Mouse (Mus musculus): ENCODE results near the gene Ptpn21. TPM values are rescaled to one million over a fixed set of nuclear protein-coding genes. Genes with fewer than 3 reads are reported as not detected.

Gene Ptpn21
- polyA plus RNA-seq (2017; shearing (Covaris generic)): 1 to 10 TPM; 2.2 to 3.7 TPM

GRCm38 (mm10) chr12:98736951-98737800 lies at the start of gene Ptpn21:
Gene Ptpn21, minus strand, starts transcription at chr12:98737405.
- ATAC-seq: no peak

- ATAC-seq: no peak
These were observed 47.0 kb upstream of the Ptpn21 start for GRCm38 (mm10) chr12:98784251-98784650.

- ATAC-seq: no peak
These were observed 41.9 kb upstream of the Ptpn21 start for GRCm38 (mm10) chr12:98779148-98779547.

- no peak for ATAC-seq
These were observed 40.3 kb upstream of the Ptpn21 start for GRCm38 (mm10) chr12:98777509-98777908.

GRCm38 (mm10) chr12:98766241-98766640 lies 29.0 kb upstream of the Ptpn21 start:
- peak; percentile 65 for ATAC-seq

GRCm38 (mm10) chr12:98759700-98760099 lies 22.5 kb upstream of the Ptpn21 start:
- ATAC-seq: no peak

GRCm38 (mm10) chr12:98757636-98758035 lies 20.4 kb upstream of the Ptpn21 start:
- no peak for ATAC-seq

GRCm38 (mm10) chr12:98747380-98747753 lies 10.2 kb upstream of the Ptpn21 start:
- peak; percentile 37 for ATAC-seq

GRCm38 (mm10) chr12:98746746-98747379 lies 9.7 kb upstream of the Ptpn21 start, which contains the start of gene Zc3h14:
Gene Zc3h14, plus strand, starts transcription at chr12:98746964.
- ATAC-seq: peak; percentile 81

- ATAC-seq: peak; percentile 47
These were observed 8.9 kb upstream of the Ptpn21 start for GRCm38 (mm10) chr12:98746131-98746530.

- no peak for ATAC-seq
These were observed 8.4 kb upstream of the Ptpn21 start for GRCm38 (mm10) chr12:98745626-98746025.

- ATAC-seq: no peak
These were observed 3.9 kb upstream of the Ptpn21 start for GRCm38 (mm10) chr12:98741011-98741501.

GRCm38 (mm10) chr12:98737801-98738350 lies 671 bp upstream of the Ptpn21 start:
- no peak for ATAC-seq

GRCm38 (mm10) chr12:98734880-98735801 lies 2.1 kb downstream of the Ptpn21 start:
- no peak for ATAC-seq

GRCm38 (mm10) chr12:98734246-98734879 lies 2.8 kb downstream of the Ptpn21 start:
- peak; percentile 73 for ATAC-seq

GRCm38 (mm10) chr12:98733776-98734175 lies 3.4 kb downstream of the Ptpn21 start:
- no peak for ATAC-seq

- peak; percentile 56 for ATAC-seq
These were observed 4.0 kb downstream of the Ptpn21 start for GRCm38 (mm10) chr12:98733165-98733564.

GRCm38 (mm10) chr12:98730682-98731081 lies 6.5 kb downstream of the Ptpn21 start:
- ATAC-seq: no peak

GRCm38 (mm10) chr12:98727186-98727585 lies 10.0 kb downstream of the Ptpn21 start:
- no peak for ATAC-seq

- no peak for ATAC-seq
These were observed 11.1 kb downstream of the Ptpn21 start for GRCm38 (mm10) chr12:98726078-98726477.

- ATAC-seq: no peak
These were observed 12.2 kb downstream of the Ptpn21 start for GRCm38 (mm10) chr12:98724976-98725375.

GRCm38 (mm10) chr12:98724224-98724623 lies 13.0 kb downstream of the Ptpn21 start:
- ATAC-seq: no peak
